ENCODE assay signal across 9 mouse cellular contexts in the genomic region with DNA sequence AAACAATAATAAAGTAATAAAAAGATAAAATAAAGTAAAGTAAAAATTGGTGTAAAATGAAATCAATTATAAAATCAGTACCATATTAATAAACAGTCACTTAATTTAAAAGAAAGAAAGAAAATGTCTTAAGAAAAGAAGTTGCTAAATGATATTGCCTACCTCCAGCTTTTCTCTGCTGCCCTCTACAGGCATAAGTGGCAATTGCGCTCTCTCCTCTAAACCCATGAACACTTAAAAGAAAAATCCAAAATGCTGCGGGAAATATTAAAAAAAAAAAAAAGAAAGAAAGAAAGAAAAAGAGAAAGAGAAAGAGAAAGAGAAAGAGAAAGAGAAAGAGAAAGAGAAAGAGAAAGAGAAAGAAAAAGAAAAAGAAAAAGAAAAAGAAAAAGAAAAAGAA. TPM values are rescaled to one million over a fixed set of nuclear protein-coding genes. Genes with fewer than 3 reads are reported as not detected.
DNase-seq lines count a peak whose midpoint lies in the region; ATAC-seq lines count a peak whose summit lies in the region.
"Not testable (repeated sequence)": the region's sequence is repeated elsewhere in the genome, so short reads cannot be mapped to it uniquely, and the experiment has no call there.
"Had no signal": no experiment of that assay in that cellular context is flagged by ENCODE, and none has a peak within 500 bp of the region (broad histone marks: within the 10 kb centered on the region; RNA-seq: fewer than 3 reads in every experiment).

No protein-coding gene starts in this region.

- H3K4me2 ChIP-seq in neural tube, embryonic 11.5 days (ENCODE audit: low read depth): not testable (repeated sequence)

- ATAC-seq in neural tube, embryonic 11.5 days (ENCODE audit: insufficient read depth, low FRiP score, low TSS enrichment): not testable (repeated sequence)

- H3K9ac ChIP-seq in neural tube, embryonic 11.5 days (ENCODE audit: low read length): not testable (repeated sequence)

- not testable (repeated sequence) for H3K4me1 ChIP-seq in neural tube, embryonic 11.5 days (ENCODE audit: control insufficient read depth, insufficient read depth, low read length)

- H3K27ac ChIP-seq in neural tube, embryonic 11.5 days (ENCODE audit: low read depth, low read length): not testable (repeated sequence)

- not testable (repeated sequence) for H3K4me3 ChIP-seq in neural tube, embryonic 11.5 days (ENCODE audit: low read depth, low read length)

- peak; percentile 88 for DNase-seq in CD4-positive, CD25-positive, alpha-beta regulatory T cell, adult 2 months (ENCODE audit: low read depth, low spot score)
- peak; percentile 65 for DNase-seq in adrenal gland, postnatal 25 days
- peak; percentile 74 for DNase-seq in embryo, embryonic 10 days (ENCODE audit: low spot score)
- peak; percentile 31 for DNase-seq in heart, adult 11 months
- DNase-seq in kidney, postnatal 10 days: peak; percentile 85
- DNase-seq in liver: peak; percentile 61
- peak; percentile 59 for DNase-seq in neural tube, embryonic 11.5 days (ENCODE audit: low spot score)
- DNase-seq in telencephalon, adult 2 months (ENCODE audit: low read depth, low spot score): peak; percentile 24

- 18% methylated on average over 2 of the region's 2 CpGs for WGBS in neural tube, embryonic 11.5 days

- not testable (repeated sequence) for H3K9me3 ChIP-seq in neural tube, embryonic 11.5 days (ENCODE audit: control insufficient read depth, low read length)

- not testable (repeated sequence) for H3K27me3 ChIP-seq in neural tube, embryonic 11.5 days (ENCODE audit: control insufficient read depth, insufficient read depth, low read length)

- H3K36me3 ChIP-seq in neural tube, embryonic 11.5 days (ENCODE audit: control insufficient read depth, insufficient read depth, low read length): not testable (repeated sequence)

RNA-seq across cellular contexts. Expression of gene Gbp2, which starts 25.5 kb away (rescaled TPM):
- 12.8 and 18.6 TPM in 2 replicates for total RNA-seq in adrenal gland, postnatal 25 days (2021)
- polyA plus RNA-seq in neural tube, embryonic 11.5 days (2014; fragmentation: Nextera tagmentation; extraction: Ambion mirVana): 0.09 and 0.21 TPM in 2 replicates

RNA-seq across cellular contexts. Expression of gene Gbp2b, which starts 51.3 kb away (rescaled TPM):
- total RNA-seq in adrenal gland, postnatal 25 days (2021): 0.21 and 0.33 TPM in 2 replicates
- polyA plus RNA-seq in neural tube, embryonic 11.5 days (2014; fragmentation: Nextera tagmentation; extraction: Ambion mirVana): not detected in 2 replicates
- polyA plus RNA-seq: heart, embryonic 11.5 days had no signal

RNA-seq across cellular contexts. Expression of gene Kyat3, which starts 54.9 kb away (rescaled TPM):
- total RNA-seq in adrenal gland, postnatal 25 days (2021): 26.6 and 31.6 TPM in 2 replicates
- polyA plus RNA-seq in neural tube, embryonic 11.5 days (2014; fragmentation: Nextera tagmentation; extraction: Ambion mirVana): 14.4 and 16.7 TPM in 2 replicates

Comparison
In these comparisons a context has a peak if more than half of its experiments do, and no peak if none do; other contexts are left out.
1. DNase-seq: peak in every context shown above with its lines; median percentile 88 in CD4-positive, CD25-positive, alpha-beta regulatory T cell, adult 2 months; 85 in kidney, postnatal 10 days; 74 in embryo, embryonic 10 days; 65 in adrenal gland, postnatal 25 days; 61 in liver; 59 in neural tube, embryonic 11.5 days; 31 in heart, adult 11 months; 24 in telencephalon, adult 2 months.